Mouse (Mus musculus): ENCODE results near the gene Icam2. TPM values are rescaled to one million over a fixed set of nuclear protein-coding genes. Genes with fewer than 3 reads are reported as not detected.
A peak's percentile ranks its signal among the peaks of the same experiment; 100 is the strongest.
"Not testable (repeated sequence)": the region's sequence is repeated elsewhere in the genome, so short reads cannot be mapped to it uniquely, and the experiment has no call there.

The Icam2 gene
- 10 to 100 TPM; 44.1 to 44.7 TPM for total RNA-seq (2021)
- long read RNA-seq, experiment 1, transcript Icam2-201 (4 exons, 1,282 nt), result major isoform, 33 of 36 reads
- long read RNA-seq, experiment 1, partial matches to known transcripts, result 1 of 36 reads
- long read RNA-seq, experiment 1, other reads (novel, unspliced or antisense), result 2 of 36 reads
- long read RNA-seq, experiment 2, transcript Icam2-201 (4 exons, 1,282 nt), result major isoform, 26 of 29 reads
- long read RNA-seq, experiment 2, partial matches to known transcripts, result 0 of 29 reads
- long read RNA-seq, experiment 2, other reads (novel, unspliced or antisense), result 3 of 29 reads

DNA sequence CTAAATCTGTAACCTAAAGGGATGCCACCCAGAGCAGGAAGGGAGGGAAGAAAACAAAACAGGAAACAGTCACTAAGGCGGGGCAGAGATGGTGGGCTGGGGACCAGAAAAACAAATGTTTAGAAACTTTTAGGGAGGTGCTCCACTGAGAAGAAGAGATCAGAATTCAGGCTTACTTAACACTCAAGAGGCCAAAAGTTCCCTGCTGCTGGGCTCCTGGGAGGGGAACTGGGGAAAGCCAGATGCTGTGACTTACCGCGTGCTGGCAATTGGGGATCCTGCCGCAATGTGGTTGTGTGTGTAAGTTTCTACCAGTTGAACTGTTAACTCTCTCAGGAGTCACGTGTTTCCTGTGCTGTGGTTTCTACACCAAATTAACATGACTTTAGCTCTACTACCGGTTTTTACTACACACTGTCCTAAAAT is at the start of gene Icam2:
Gene Icam2, minus strand, starts transcription at position 285 of the 426 bp plus-strand sequence.
- no peak for DNase-seq

GRCm38 (mm10) chr11:106437543-106437942 is 49.7 kb upstream of the Icam2 start:
- intact Hi-C loops (cut with DNase I), result no loop called here
- DNase-seq, result no peak

More for the DNA sequence above, at the start of gene Icam2:
- intact Hi-C loops (cut with DNase I), result no loop called here

GRCm38 (mm10) chr11:106437039-106437438 is 49.2 kb upstream of the Icam2 start:
- DNase-seq, result no peak
- intact Hi-C loops (cut with DNase I), result no loop called here

DNA sequence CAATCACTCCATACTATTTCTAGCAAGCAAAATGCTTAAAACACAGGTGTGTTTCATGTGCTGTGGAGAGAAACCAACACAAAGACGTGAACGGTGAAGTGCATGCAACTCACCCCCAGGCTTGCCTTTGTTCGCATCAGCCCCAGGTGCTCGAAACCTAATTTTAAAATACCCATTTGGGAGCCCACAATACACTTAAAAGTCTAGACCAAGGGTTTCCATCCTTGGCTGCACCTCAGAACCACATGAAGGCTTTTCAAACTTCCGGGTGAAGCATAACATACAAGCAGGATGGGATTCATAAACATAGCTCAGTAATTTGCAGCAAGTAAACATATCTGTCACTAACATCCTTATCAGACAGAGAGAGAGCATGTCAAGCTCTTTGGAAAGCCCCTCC is 42.5 kb upstream of the Icam2 start:
- no peak for DNase-seq
- intact Hi-C loops (cut with DNase I), result no loop called here

- DNase-seq, result no peak
- intact Hi-C loops (cut with DNase I), result no loop called here
These were observed 41.8 kb upstream of the Icam2 start for GRCm38 (mm10) chr11:106429689-106430088.

DNA sequence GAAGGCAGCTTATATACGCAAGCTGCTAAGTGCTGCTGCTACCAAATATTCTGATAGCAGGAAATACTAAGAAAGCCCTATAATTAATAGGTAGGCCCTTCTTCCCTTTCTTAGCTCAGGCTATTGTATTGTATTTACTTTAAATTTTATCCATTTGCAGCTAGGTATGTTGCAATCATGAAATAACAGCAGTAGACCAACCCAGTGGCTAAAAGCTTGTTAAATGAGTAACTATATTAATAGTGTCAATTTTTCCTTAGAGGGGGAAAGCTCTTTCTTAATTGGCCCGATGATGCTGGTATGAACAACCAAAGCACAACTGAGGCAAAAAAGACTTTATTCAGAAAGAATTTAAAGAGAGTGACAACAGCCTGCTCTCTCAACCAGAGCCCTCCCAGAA is 40.7 kb upstream of the Icam2 start:
- intact Hi-C loops (cut with DNase I), result no loop called here

GRCm38 (mm10) chr11:106428106-106428505 is 40.2 kb upstream of the Icam2 start:
- intact Hi-C loops (cut with DNase I), result no loop called here
- no peak for DNase-seq

More for the DNA sequence above, 40.7 kb upstream of the Icam2 start:
- DNase-seq, result no peak

DNA sequence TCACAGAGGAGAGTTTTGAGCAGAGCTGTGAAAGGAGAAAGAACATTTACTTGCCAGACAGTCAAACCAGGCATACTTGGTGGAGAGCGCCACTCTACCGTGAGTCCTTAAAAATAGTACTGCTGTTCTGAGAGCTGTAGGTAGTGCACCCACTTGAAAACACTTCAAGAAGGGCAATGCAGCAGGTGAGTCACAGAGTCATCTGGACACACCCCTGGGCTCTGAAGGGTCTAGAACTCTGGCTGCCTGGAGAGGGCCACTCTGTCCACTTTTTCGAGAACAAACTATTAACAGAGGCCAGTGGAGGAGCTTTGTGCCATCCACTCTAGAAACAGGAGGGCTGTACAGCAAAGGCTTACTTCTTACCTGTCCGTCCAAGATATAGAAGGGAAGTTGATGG is 38.6 kb upstream of the Icam2 start:
- no peak for DNase-seq

GRCm38 (mm10) chr11:106425201-106425600 is 37.3 kb upstream of the Icam2 start:
- no peak for DNase-seq
- intact Hi-C loops (cut with DNase I), result no loop called here

More for the DNA sequence above, 38.6 kb upstream of the Icam2 start:
- intact Hi-C loops (cut with DNase I), result no loop called here

DNA sequence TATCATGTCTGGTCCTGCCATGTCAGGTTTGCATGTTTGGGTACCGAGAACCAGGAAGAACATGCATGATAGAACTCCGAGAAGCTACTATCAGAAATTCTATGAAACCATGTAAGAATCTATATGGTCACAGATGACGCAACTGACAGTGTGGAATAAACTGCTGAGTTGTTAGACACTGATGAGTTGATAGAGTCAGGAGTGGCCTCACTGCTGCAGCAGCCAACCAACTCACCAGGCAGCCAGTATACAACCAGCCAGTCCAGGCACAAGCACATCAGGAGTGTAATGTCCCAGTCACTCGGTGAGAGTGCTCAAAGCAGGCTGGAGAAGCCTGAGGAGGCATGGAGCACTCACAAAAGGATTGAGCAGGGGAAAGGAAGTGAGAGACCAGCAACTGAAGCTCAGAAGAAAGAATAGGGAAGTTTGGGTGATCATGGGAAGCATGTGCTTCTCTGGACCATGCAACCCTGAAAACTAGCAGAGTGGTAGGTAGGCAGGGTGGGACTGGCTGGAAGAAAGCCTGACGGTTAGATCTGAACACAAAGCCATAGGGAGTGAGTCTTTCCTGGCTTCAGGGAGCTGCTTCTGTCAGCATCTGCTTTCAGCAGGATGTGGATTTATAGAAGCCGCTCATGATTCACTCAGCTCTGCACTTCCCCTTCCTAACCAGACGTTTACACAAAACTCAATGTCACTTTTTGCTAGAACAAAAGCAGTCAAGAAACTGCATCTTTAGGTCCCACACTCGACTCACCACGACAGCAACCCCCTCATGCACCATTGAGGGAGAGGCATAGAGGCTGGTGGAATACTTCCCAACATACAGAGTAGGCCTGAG is 31.6 kb upstream of the Icam2 start:
- no peak for DNase-seq
- intact Hi-C loops (cut with DNase I), result loop anchor here (2.0 to 5.0 kb wide), 2 partner anchors 207 to 333 kb away; partner anchors contain the start of genes Milr1 and Pecam1

DNA sequence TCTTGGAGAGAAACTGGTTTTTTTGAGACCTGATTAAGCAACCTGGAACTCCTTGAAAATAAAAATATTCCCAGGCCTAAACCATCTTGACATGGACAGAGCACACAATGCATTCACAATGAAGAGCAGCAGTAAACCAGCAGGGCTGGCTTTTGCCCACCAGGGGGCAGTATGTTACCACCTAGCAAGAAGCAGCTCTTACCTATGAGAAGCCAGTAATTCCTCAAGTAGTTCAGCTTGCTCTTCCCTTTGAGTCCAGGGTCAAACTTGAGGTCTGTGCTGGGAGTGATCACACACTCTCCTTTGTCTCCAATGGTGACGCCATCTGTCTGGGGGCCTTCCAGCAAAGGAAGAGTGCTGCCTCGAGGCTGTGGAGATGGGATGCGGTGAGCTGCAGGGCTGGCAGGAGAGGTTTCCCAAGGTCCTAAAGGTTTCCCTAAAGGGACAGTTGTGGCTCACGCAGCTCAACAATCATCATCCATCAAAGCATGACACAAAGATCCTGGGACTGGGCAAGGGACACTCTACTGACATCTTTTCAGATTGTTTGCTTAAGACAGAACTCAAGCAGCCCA is 30.8 kb upstream of the Icam2 start:
- intact Hi-C loops (cut with DNase I), result loop anchor here (1.0 to 5.0 kb wide), 3 partner anchors 73 to 334 kb away; partner anchors contain the start of genes Milr1 and Pecam1

GRCm38 (mm10) chr11:106417860-106418259 is 30.0 kb upstream of the Icam2 start:
- DNase-seq, result no peak
- intact Hi-C loops (cut with DNase I), result loop anchor here (1.0 to 5.0 kb wide), 3 partner anchors 73 to 334 kb away; partner anchors contain the start of genes Milr1 and Pecam1

More for the DNA sequence above, 30.8 kb upstream of the Icam2 start:
- peak; percentile 84 to 87 for DNase-seq

DNA sequence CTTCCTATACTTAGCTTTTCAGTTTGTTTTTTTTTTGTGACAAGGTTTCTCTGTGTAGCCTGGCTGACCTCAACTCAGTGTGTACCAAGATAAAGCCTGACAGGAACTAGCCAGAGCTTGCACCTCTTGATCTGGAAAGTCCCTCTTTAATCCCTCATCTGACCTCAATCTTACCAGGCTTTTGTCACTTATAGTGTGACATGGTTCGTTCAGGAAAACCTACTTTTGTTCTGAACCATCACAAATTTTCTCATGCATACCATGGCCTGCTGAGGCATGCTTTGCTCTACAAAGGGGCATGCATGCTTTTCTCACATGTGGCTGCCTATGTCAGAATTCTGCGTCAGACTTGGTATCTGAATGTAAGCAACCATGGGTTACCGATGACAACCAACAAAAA is 28.5 kb upstream of the Icam2 start:
- no peak for DNase-seq
- intact Hi-C loops (cut with DNase I), result loop anchor here (5.0 kb wide), 1 partner anchor 336 kb away; the partner anchor contains the start of genes Milr1 and Pecam1

DNA sequence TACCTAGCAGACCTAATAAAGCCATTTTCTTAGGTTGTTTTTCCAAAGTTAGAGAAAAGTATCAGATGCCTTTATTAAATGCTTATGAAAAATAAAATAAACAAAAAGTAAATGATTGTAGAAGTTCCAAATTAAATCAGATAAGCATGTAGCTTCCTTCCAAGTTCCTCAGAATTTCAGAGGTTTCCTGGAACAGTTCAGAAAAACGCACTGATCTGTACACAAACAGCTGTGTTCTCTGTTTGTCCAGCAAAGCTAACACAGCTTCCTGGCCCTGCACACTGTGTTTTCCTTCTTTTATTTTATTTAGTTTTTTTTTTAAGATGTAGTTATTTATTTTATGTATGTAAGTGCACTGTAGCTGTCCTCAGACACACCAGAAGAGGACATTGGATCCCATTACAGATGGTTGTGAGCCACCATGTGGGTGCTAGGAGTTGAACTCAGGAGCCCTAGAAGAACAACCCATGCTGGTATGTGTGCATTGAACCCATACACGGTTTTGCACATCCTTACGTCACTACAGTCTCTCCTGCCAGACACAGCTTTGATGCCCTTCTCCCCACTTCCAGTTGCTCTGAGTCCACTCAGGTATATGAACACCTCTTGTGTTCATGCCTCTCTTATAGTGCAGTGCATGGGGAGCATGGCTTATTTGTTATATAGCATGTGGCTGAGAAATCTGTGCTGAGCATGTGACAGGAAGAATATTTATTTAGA is 24.9 kb upstream of the Icam2 start:
- DNase-seq, result no peak
- intact Hi-C loops (cut with DNase I), result no loop called here

GRCm38 (mm10) chr11:106411157-106411556 is 23.3 kb upstream of the Icam2 start:
- intact Hi-C loops (cut with DNase I), result no loop called here
- no peak for DNase-seq

GRCm38 (mm10) chr11:106410507-106410906 is 22.6 kb upstream of the Icam2 start:
- intact Hi-C loops (cut with DNase I), result no loop called here
- no peak for DNase-seq

DNA sequence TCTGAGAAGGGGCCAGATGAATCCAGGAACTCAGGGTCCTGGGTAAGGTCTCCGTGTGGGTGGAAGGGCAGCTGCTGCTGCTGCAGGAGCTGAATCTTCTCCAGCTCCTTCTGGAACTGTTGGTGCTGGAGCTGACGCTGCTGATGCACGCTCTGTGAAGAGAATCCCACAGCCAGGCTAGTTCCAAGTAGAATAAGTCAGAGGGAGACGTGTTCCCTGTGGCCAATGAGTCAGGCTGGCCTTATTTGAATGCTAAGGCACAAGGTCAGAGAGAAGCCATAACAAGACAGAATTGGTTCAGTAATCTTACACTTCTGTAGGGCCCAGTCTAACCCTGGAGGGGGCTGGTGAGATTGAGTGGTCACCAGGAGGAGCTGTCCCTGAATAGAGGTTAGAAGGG is 22.1 kb upstream of the Icam2 start:
- intact Hi-C loops (cut with DNase I), result no loop called here

GRCm38 (mm10) chr11:106398481-106398880 is 10.6 kb upstream of the Icam2 start:
- intact Hi-C loops (cut with DNase I), result no loop called here
- no peak for DNase-seq

More for the DNA sequence above, 22.1 kb upstream of the Icam2 start:
- DNase-seq, result no peak

- intact Hi-C loops (cut with DNase I), result no loop called here
- DNase-seq, result no peak
These were observed 9.8 kb upstream of the Icam2 start for GRCm38 (mm10) chr11:106397656-106398055.

- DNase-seq; intact Hi-C loops (cut with DNase I): not testable (repeated sequence)
These were observed 6.2 kb upstream of the Icam2 start for GRCm38 (mm10) chr11:106394055-106394454.
